Mouse (Mus musculus) adrenal gland, adult 8-10 months (tissue): ENCODE results near the gene Crtac1. TPM values are rescaled to one million over a fixed set of nuclear protein-coding genes. Genes with fewer than 3 reads are reported as not detected.

Experiments
- DNase-seq: peaks from one replicate; pipeline ENCODE4 v3.0.0; 2022
- total RNA-seq, 4 experiments: library from RNA; stranded (reverse); gene quantifications; 2 replicates each; pipeline ENCODE4 v1.2.4; 2022

Crtac1 gene
- total RNA-seq, 4 experiments from 2014 or later: 0.26 to 2.3 (median 0.73) TPM

- DNase-seq: no peak
These were observed 154.3 kb downstream of the Crtac1 start for GRCm38 (mm10) chr19:42277288-42277687.

DNA sequence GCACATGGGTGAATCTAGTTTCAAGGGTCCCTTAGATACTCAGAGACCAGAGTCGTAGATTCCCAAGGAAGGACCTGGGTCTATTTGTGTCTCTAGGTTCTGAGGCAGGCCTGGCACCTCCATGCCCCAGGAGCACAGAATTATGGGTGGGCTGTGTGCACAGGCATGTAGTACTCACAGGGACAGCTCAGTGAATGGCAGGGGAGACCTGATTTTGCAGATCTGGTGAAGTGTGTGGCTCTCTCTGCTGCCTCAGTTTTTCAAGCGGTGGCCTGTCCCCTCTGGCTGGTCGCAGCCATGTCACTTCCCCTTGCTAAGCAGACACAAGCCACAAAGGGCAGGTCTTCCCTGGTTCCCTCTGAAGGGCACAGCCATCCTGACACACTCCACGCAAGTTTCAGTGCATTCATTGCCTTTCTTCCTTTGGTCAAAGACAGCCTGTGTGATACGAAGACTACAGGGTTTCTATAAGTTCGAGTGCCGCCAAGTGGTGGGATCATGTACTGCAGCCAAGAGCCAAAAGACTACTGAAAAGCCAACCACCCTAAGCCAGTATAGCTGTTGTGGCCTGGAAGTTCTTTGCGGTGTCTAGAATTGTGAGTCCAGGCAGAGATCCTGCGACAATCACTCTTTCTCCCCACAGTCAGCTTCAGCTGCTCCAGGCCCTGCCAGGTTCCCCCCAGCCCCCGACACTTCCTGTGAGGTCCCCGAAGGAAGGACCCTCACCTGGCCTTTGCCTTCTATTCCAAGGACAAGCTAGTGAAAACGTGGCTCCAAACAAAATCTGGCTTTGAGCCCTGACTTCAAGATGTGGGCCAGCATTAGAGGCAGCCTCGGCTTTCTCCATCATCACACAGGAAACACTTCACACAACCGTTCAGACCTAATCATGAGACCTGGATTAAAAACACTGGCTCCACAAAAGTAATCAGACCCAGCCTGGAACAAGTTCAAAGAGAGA lies 159.3 kb downstream of the Crtac1 start:
- DNase-seq: peak; percentile 50

- DNase-seq: no peak
These were observed 160.4 kb downstream of the Crtac1 start for GRCm38 (mm10) chr19:42271182-42271581.

DNA sequence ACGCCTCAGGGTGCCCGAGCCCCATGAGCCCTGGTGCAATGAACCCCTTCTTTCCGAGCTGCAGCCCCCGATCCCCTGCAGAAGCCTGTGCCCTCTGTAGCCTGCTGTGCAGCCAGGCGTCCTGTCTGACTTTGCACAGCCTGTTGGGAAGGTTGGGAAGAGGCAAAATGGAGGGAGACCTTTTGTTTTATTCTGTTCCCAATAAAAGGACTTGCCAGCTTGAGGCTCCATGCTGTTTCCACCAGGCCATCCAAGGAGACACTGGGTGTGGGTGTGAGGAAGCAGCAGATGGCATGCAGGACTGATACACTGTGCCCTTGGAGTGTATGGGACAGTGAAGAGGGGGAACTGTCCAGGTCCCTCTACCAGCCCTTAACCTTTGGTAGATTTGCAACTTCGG lies 161.5 kb downstream of the Crtac1 start:
- no peak for DNase-seq

- DNase-seq: peak; percentile 22
These were observed 163.2 kb downstream of the Crtac1 start for GRCm38 (mm10) chr19:42268337-42268736.

GRCm38 (mm10) chr19:42263524-42263923 lies 168.1 kb downstream of the Crtac1 start:
- DNase-seq: no peak

DNA sequence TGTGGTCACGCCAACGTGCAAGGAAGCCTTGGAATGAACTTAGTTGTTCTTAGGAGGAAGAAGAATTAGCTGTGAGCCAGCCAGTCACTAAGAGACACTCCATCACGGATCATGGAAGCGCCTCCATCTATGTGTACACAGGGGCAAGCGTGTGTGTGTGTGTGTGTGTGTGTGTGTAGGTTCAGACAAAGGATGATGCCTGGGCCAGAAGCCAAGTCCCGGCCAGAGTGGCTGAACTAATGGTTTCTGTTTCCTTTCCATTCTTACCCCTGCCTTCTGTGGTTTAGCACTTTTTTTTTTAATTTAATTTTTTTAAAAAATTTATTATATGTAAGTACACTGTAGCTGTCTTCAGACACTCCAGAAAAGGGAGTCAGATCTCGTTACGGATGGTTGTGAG lies 171.1 kb downstream of the Crtac1 start:
- DNase-seq: no peak

- DNase-seq: no peak
These were observed 173.0 kb downstream of the Crtac1 start for GRCm38 (mm10) chr19:42258596-42258995.

GRCm38 (mm10) chr19:42258031-42258430 lies 173.6 kb downstream of the Crtac1 start:
- DNase-seq: no peak

- no peak for DNase-seq
These were observed 174.3 kb downstream of the Crtac1 start for GRCm38 (mm10) chr19:42257241-42257635.

GRCm38 (mm10) chr19:42256611-42257240 lies 174.9 kb downstream of the Crtac1 start:
- DNase-seq: no peak

- peak; percentile 24 for DNase-seq
These were observed 175.6 kb downstream of the Crtac1 start for GRCm38 (mm10) chr19:42255784-42256610.

- no peak for DNase-seq
These were observed 176.2 kb downstream of the Crtac1 start for GRCm38 (mm10) chr19:42255438-42255783.

GRCm38 (mm10) chr19:42249976-42250914 lies 181.3 kb downstream of the Crtac1 start:
- DNase-seq: peak; percentile 5

GRCm38 (mm10) chr19:42247519-42247918 lies 184.1 kb downstream of the Crtac1 start, which contains the start of gene Golga7b:
Gene Golga7b, plus strand, starts transcription at chr19:42247574.
- DNase-seq: no peak

DNA sequence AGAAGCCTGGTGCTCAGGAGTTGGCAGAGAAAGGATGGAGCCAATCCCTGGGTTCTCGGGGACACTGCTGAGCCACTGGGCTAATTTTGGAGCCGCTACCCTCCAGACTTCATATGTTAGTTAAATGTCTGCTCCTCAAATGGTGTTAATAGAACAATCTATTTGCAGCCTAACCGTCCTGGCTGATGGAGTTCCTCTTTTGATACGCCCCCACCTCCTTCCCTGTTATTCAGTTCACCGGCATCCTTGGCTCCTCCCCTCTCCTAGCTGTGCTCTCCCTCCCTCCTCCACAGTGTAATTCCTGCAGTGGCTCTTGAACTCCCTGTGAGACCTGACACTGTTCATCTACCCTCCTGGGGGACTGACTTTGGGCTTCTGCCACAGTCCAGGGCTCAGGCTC lies 185.0 kb downstream of the Crtac1 start:
- DNase-seq: no peak

DNA sequence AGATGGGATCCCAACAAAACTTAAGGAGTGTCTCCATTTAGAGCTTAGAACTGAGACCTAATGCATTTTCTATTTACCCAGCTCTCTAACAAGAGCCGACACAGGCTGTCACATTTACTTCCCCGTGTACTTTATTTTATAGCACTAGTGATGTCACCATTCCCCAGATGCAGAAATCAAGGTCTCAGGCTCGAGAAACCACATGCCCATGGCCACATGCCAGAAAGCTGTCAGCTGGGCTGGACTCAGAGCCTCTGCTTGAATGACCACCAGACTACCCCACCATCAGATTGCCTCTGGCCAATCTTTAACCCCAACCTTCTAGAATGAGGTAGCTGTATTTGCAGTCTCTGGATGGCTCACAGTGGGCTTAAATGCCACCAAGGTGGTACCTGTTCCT lies 188.2 kb downstream of the Crtac1 start:
- no peak for DNase-seq

DNA sequence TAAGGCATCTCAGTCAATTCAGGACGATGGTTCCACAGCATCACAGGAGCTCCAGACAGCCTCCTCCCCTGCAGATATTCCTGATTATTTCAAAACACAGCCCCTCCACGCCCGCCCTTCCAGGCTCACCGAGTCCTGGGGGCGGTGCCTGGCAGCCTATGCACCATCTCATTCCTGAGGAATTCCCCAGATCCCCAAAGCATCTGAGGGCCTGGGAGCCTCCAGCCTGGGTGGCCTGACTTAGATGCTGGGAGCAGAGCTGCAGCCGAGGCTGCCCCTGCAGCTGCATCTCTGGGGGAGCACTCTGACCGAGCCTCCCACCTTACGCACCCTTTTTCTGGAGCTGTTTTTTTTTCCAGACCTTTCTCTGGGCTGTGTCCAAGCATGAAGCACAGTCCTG lies 190.7 kb downstream of the Crtac1 start:
- no peak for DNase-seq

GRCm38 (mm10) chr19:42238341-42238715 lies 193.3 kb downstream of the Crtac1 start:
- no peak for DNase-seq

DNA sequence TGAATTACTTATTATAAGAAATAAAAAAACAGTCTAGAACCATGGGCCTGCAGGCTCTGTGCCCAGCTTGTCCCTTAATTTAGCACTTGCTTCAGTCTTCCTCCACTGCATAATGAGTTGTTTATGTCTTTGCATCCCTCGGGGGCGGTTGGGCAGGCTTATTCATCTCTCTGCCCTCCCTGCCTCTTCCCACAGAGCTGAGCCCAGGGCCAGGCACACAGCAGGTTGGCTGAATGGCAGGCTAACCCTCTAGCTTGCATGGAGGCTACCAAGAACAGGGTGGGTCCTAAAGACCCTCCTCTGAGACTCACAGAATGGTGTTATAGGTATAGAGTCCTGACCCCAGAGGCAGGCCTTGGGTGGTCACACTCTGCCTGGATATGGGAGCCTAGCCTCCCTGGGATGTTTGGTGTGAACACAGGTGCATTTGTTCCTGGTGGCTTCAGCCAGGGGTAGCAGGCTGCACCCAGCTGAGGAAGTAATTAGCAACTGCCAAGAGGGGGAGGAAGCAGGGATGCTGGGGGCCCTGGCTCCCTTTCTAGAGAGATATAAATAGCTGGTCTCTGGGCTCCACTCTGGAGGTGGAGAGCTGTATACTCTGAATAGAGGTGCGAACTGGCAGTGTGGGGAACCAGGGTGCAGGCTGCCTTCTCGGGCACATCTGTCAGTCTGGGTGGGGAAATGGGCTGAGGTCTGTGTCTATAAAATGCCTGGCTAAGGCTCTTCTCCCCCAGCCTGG lies 193.8 kb downstream of the Crtac1 start:
- DNase-seq: no peak
